Mouse (Mus musculus) neutrophil, adult 65 days (primary cell): ENCODE results near the gene Ptpn6. TPM values are rescaled to one million over a fixed set of nuclear protein-coding genes. Genes with fewer than 3 reads are reported as not detected.

Source experiments
- total RNA-seq: library from RNA; stranded (reverse); gene quantifications from 2 replicates; pipeline ENCODE4 v1.2.4, GENCODE M21; 2023

Gene Ptpn6
- 332 and 353 TPM in 2 replicates for total RNA-seq

DNA sequence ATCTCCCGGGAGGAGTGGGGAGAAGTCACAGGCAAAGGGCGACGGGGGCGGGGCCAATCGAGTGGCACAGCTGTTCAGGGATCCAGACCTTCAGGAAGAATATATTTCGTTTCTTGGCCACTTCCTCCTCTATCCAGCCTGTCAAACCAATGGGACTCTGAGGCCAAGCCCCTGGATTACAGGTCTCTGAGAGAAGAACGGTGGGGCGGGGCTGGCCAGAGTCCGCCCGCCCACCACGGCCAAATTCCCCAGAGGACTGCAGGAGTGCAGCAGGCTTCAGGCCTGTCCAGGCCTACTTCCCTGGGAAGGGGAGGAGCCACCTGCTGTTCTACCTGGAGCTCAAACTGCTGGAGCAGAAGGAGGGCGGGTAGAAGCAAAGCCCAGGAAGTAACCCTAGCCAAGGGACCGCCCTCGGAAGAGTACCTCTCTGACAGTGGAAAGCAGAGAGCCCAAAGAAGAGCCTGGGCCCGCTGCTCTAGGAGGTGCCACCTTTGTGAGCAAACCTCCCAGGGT lies at the start of gene Ptpn6:
Ptpn6 (minus strand) TSS at position 204 of the 513 bp plus-strand sequence.

DNA sequence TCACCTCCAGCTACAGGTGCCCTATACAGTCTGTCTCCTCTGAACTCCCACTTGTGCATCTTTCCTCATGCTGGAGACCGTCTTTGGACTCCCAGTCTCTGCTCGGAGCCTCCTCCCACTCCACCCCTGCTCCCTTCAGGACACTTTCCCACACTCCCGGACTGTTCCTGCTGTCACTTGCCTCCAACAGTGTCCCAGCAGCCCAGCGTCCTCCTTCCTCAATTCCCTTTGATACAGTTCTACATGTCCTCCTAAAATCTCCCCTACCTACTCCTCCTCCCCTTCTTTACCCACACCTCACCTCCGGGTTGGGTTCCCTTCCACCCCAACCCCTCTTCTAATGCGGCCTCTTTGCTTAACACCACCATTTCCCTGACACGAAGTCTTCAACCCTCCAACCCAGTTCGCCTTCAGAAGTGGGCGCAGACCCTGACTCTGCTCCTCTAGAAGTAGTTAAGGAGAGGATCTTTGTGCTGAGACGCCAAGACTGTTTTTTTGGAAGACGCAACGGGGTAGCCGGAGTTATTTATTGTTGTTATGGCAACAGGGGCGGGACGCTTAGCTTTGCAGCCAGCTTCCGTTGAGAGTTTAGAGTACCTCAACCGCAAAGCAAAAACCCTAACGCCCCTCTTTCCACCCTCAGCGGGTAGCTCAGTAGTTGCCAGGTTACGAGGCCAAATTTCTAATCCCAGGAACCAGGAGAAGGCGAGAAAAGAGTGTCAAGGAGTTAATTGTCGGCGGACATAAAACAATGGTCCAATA lies 40.9 kb upstream of the Ptpn6 start, which contains the start of gene Lrrc23:
Lrrc23 (minus strand) TSS at position 506 of the 762 bp plus-strand sequence.

DNA sequence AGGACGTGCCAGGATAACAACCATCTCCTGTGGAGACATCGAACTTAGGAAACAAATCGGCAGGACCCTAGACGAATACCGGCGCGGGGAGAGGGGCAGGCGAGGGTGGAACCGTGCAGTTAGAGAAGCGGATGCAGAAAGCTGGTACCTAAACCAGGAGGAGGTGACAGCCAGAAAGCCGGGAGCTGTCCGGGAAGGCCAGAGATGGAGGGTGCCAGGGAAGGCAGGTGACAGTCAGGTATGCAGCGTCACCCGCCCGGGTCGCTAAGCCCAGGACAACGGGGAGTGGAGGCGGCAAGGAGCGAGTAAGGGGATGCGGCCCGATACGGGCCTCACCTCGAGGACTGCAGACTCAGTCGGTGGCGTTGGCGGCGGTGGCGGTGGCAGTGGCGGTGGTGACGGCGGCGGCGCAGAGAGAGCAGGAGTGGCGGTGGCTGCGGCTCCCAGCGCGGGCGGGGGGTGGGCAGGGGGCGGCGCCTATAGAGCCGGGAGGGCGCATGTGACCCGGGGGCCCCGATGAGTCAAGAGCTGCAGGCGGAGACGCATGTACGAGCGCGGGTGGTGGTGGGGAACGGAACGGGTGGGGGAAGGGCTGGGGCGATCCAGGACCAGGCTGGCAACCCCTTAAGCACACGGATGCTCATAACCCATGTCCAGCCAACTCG lies 30.7 kb upstream of the Ptpn6 start, which contains the start of gene Eno2:
Eno2 (minus strand) TSS at position 573 of the 665 bp plus-strand sequence.

DNA sequence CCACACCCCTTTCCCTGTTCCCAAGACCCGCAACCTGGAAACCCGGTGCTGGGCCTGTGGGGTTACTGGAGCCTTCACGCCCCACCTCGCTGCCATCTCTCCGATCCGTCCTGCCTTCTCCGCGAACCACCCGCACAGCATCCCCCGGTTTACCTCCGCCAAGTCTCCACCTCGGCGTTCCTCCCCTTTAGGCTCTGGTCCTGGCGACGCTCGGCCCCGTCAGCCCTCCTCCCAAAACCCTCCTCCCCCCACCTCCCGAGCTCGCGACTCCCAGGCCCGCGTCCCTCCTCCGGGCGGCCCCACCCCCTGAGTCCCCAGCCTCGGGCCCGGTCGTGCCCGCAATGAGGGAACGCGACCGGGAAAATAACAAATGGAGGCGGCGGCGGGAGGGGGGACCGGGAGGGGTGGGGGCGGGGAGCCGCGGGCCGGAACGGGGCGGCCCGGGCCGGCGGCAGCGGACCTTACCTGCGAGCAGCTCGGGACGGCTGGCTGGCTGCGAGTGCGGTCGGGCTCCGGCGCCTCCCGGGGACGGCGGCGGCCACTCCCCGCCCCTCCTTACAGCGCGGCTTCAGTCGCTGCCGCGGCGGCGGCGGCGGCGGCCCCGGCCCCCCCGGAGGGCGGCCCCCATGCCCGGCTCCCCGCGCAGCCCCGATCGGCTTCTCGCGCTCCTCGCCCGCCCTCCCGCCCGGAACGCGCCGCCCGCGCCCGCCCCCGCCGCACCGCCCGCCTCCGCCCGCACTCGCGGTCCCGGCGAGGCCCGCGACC lies 17.5 kb upstream of the Ptpn6 start, which contains the start of the genes Gm45234 and Atn1:
Gm45234 (minus strand) TSS at position 191 of the 765 bp plus-strand sequence.
Atn1 (minus strand) TSS at position 694 of the 765 bp plus-strand sequence.

DNA sequence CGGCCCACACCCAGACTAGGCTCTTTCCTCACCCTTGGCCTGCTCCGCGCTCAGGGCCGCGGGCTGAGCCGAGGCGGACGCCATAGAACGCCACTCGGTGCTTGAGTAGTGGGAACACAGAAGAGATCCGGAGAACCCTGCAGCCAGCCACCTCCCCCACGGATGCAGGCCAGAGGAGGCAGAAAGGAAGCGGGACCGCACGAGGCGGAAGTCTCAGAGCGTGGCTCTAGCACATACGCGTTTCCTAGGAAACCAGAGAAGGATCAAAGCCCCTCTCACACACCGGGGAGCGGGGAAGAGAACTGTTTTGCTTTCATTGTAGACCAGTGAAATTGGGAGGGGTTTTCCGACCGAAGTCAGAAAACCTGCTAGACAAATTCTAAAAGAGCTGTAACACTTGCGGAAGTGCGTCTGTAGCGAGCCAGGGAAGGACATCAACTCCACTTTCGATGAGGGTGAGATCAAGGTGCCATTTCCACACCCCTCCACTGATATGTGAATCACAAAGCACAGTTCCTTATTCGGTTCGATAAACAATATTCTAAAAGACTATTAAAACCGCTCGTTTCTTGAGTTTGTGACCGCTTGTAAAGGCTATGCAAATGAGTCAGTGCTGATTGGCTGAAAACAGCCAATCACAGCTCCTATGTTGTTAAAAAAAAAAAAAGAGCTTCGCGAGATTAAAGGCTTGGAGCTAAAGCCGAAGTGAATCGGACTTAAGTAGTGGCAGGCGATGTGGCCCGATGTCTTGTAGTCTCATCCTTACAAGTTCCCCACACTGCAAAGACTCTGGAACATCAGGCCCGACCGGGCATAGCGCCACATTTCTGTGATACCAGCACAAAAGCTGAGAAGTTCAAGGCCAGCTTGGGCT lies 2.6 kb upstream of the Ptpn6 start, which contains the start of gene Grcc10:
Grcc10 (minus strand) TSS at position 487 of the 874 bp plus-strand sequence.

DNA sequence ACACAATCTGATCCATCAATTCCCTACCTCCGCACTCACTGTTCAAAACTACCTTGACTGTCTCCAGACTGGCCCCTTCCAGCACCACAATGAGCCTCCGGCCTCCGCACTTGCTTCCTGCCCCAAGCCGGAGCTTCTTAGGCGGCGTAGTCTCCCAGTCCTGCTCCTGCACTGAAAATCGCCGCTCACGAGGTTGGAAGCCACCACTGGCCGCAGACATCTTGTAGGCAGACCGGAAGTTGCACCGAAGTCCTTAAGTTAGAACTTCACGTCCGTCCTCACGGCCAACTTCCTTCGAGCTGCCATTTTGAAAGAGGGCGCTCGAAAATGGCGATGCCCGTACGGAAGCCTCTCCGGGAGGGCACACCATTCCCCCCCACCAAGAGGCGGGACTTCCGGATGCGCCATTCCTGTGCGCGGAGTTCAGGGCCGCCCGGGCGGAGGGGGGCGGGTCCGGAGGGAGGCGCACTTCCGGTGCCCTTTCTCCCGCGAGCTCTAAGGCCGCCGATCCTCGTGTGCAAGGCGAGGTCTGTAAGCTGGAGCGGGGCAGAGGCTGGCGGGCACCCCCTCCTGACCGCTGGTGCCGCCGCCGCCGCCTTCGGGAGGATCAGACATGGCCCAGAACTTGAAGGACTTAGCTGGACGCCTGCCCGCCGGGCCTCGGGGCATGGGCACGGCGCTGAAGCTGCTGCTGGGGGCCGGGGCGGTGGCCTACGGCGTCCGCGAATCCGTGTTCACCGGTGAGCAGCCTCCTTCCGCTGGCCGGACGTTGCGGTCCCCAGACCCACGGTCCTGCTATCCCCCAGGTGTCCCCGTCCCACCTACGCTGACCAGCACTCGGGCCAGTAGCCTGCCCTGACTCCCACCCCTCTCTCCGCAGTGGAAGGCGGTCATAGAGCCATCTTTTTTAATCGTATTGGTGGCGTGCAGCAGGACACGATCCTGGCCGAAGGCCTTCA lies 26.4 kb downstream of the Ptpn6 start, which contains the start of the genes Emg1 and Phb2:
Emg1 (minus strand) TSS at position 355 of the 959 bp plus-strand sequence.
Phb2 (plus strand) TSS at position 513 of the 959 bp plus-strand sequence.

Other genes with a start within 250 kb of the Ptpn6 start
- gene C1rl, start 245.6 kb downstream of the Ptpn6 start, total RNA-seq = 38.8 and 44.2 TPM in 2 replicates
- 3.4 and 4.0 TPM in 2 replicates for gene C1ra, start 226.3 kb downstream of the Ptpn6 start, total RNA-seq
- 0.66 TPM in 1 of 2 replicates, not detected in the other for gene C1s1, start 196.4 kb downstream of the Ptpn6 start, total RNA-seq
- 0.43 and 0.76 TPM in 2 replicates for gene C1rb, start 168.4 kb downstream of the Ptpn6 start, total RNA-seq
- gene C1s2, start 102.6 kb downstream of the Ptpn6 start, total RNA-seq = not detected in 2 replicates
- gene Lpcat3, start 75.7 kb downstream of the Ptpn6 start, total RNA-seq = 31.7 and 47.1 TPM in 2 replicates
- gene Emg1, start 26.5 kb downstream of the Ptpn6 start, total RNA-seq = 40.5 and 44.4 TPM in 2 replicates
- gene Phb2, start 26.4 kb downstream of the Ptpn6 start, total RNA-seq = 91.6 and 94.2 TPM in 2 replicates
- 89.2 and 97.3 TPM in 2 replicates for gene Grcc10, start 2.7 kb upstream of the Ptpn6 start, total RNA-seq
- not detected in 2 replicates for gene Gm45234, start 17.3 kb upstream of the Ptpn6 start, total RNA-seq
- 39.2 and 39.7 TPM in 2 replicates for gene Atn1, start 17.8 kb upstream of the Ptpn6 start, total RNA-seq
- not detected in 2 replicates for gene Eno2, start 31.0 kb upstream of the Ptpn6 start, total RNA-seq
- not detected in 2 replicates for gene Lrrc23, start 41.0 kb upstream of the Ptpn6 start, total RNA-seq
- gene Spsb2, start 69.9 kb upstream of the Ptpn6 start, total RNA-seq = 17.6 and 18.8 TPM in 2 replicates
- gene Tpi1, start 75.6 kb upstream of the Ptpn6 start, total RNA-seq = 109 and 115 TPM in 2 replicates
- gene Usp5, start 90.8 kb upstream of the Ptpn6 start, total RNA-seq = 41.6 and 56.4 TPM in 2 replicates
- gene Cdca3, start 90.8 kb upstream of the Ptpn6 start, total RNA-seq = 41.2 and 59.0 TPM in 2 replicates
- gene Gnb3, start 101.6 kb upstream of the Ptpn6 start, total RNA-seq = not detected in 2 replicates
- 0.36 and 0.76 TPM in 2 replicates for gene P3h3, start 119.0 kb upstream of the Ptpn6 start, total RNA-seq
- not detected in 2 replicates for gene Gpr162, start 125.3 kb upstream of the Ptpn6 start, total RNA-seq
- gene Cd4, start 149.5 kb upstream of the Ptpn6 start, total RNA-seq = 0.88 TPM in 1 of 2 replicates, not detected in the other
- 0.38 and 0.43 TPM in 2 replicates for gene Lag3, start 173.0 kb upstream of the Ptpn6 start, total RNA-seq
- 108 and 127 TPM in 2 replicates for gene Ptms, start 181.4 kb upstream of the Ptpn6 start, total RNA-seq
- 82.7 and 86.2 TPM in 2 replicates for gene Mlf2, start 192.7 kb upstream of the Ptpn6 start, total RNA-seq
- gene Cops7a, start 226.8 kb upstream of the Ptpn6 start, total RNA-seq = 15.5 and 17.7 TPM in 2 replicates